Mouse (Mus musculus): Measurements from ENCODE around the gene Fas. TPM values are rescaled to one million over a fixed set of nuclear protein-coding genes. Genes with fewer than 3 reads are reported as not detected.

Fas gene
- polyA plus RNA-seq, 1 experiment from 2014 or later = 1.6 TPM

DNA sequence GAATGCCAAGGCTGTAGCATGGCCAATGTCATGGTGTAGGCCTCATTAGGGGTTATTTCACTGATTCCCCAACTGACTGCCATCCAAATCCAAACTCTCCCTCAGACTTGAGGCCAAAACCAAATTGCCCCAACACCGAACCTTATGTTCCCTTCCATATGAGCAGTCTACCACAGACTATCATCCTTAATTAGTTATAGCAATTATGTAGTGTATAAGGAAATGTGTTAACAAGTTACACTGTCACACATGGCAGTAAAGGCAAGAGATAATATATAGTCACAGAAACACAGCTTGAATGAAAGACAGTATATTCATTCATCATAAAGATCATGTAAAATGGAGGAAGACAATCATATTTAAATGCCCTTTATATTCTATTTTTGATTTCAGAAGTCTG is 17.4 kb upstream of the Fas start:
- Histone ChIP-seq H3K27me3 (replicated peaks; ENCODE audit: control insufficient read depth, insufficient read depth, low read length) (no peaks in the 10 kb centered on the region), H3K4me1 (ENCODE audit: control insufficient read depth, insufficient read depth, low read depth, low read length) (no peaks in the 10 kb centered on the region), H3K4me2 (ENCODE audit: low read length) (no peak overlapping the region), H3K4me3 (ENCODE audit: low read length) (no peak overlapping the region), H3K9me3 (ENCODE audit: control insufficient read depth, low read length) (no peaks in the 10 kb centered on the region), H3K9ac (ENCODE audit: low read depth, low read length) (no peak overlapping the region), H3K36me3 (ENCODE audit: control insufficient read depth, insufficient read depth, low read length) (no peaks in the 10 kb centered on the region), H3K27ac (ENCODE audit: low read depth, low read length) (no peak overlapping the region)
- no peak for ATAC-seq
- 100% methylated on average over 1 of the region's 1 CpGs for WGBS

DNA sequence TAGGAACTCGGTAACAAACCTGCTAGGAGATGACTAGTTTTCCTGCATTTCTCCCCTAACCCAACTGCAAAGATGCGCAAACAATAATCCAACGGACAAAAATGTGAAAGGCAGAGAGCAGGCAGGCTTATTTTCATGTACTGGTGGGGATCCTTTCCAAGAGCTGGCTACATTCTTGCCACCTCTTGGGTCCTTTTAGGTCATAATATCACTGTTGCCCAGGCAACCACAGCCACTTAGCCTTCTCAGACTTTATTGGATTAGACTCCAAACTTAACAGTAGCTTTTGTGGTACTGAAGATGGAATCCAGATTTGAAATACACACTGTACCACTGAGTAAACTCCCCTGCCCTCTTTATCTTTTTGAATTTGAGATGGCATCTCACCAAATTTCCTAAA is 12.4 kb upstream of the Fas start:
- WGBS = 76% methylated on average over 3 of the region's 3 CpGs
- Histone ChIP-seq H3K36me3 (ENCODE audit: control insufficient read depth, insufficient read depth, low read length) (no peaks in the 10 kb centered on the region), H3K27me3 (replicated peaks; ENCODE audit: control insufficient read depth, insufficient read depth, low read length) (no peaks in the 10 kb centered on the region), H3K9ac (ENCODE audit: low read depth, low read length) (no peak overlapping the region), H3K27ac (ENCODE audit: low read depth, low read length) (no peak overlapping the region), H3K9me3 (ENCODE audit: control insufficient read depth, low read length) (no peaks in the 10 kb centered on the region), H3K4me3 (ENCODE audit: low read length) (no peak overlapping the region), H3K4me2 (ENCODE audit: low read length) (no peak overlapping the region), H3K4me1 (ENCODE audit: control insufficient read depth, insufficient read depth, low read depth, low read length) (no peaks in the 10 kb centered on the region)
- ATAC-seq = no peak

DNA sequence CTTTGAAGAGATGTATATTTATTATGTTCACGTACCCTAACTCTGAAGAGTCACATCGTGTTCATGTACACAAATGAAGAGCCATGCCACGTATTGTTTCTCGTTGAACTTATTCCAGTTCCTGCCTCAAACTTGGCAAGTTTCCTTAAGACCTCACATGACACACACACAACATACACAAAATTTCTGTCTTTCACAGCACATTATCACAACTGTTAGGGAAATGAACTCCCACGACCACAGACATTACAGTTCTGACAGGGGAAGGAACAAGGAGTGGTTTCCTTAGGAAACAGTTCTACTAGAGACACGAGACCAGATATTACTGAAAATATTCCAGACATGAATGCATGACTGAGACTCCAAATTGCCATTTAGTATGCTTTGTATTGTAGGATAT is 6.9 kb upstream of the Fas start:
- Histone ChIP-seq H3K4me1 (ENCODE audit: control insufficient read depth, insufficient read depth, low read depth, low read length) (no peaks in the 10 kb centered on the region), H3K9ac (ENCODE audit: low read depth, low read length) (no peak overlapping the region), H3K9me3 (ENCODE audit: control insufficient read depth, low read length) (no peaks in the 10 kb centered on the region), H3K4me3 (ENCODE audit: low read length) (no peak overlapping the region), H3K27ac (ENCODE audit: low read depth, low read length) (no peak overlapping the region), H3K36me3 (ENCODE audit: control insufficient read depth, insufficient read depth, low read length) (no peaks in the 10 kb centered on the region), H3K27me3 (replicated peaks; ENCODE audit: control insufficient read depth, insufficient read depth, low read length) (no peaks in the 10 kb centered on the region), H3K4me2 (ENCODE audit: low read length) (no peak overlapping the region)
- no peak for ATAC-seq
- WGBS = 82% methylated on average over 6 of the region's 6 CpGs

DNA sequence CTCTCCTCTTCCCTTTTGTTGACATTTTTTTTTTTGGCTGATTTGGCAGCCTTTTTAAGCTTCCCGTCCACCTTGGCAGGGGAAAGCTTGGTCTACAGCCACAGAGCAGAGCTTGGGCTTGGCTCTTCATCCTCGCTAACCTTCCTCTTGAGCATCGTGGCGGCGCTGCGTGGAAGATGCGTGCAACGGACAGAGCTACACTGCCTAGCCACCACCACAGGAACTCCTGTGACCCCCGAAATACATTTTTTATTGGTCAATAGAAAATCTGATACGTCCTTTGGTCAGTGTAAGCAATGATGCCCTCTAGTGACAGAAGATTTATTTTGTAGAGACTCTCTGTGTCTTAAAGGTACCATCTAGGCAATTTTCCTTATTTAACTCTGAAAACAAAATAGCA is 6.1 kb upstream of the Fas start:
- Histone ChIP-seq H3K27me3 (replicated peaks; ENCODE audit: control insufficient read depth, insufficient read depth, low read length) (no peaks in the 10 kb centered on the region), H3K4me3 (ENCODE audit: low read length) (no peak overlapping the region), H3K9me3 (ENCODE audit: control insufficient read depth, low read length) (no peaks in the 10 kb centered on the region), H3K36me3 (ENCODE audit: control insufficient read depth, insufficient read depth, low read length) (no peaks in the 10 kb centered on the region), H3K27ac (ENCODE audit: low read depth, low read length) (no peak overlapping the region), H3K4me1 (ENCODE audit: control insufficient read depth, insufficient read depth, low read depth, low read length) (no peaks in the 10 kb centered on the region), H3K9ac (ENCODE audit: low read depth, low read length) (no peak overlapping the region), H3K4me2 (ENCODE audit: low read length) (peak overlapping the region; percentile 31; the same call in 1 of the 2 replicates)
- WGBS = 62% methylated on average over 10 of the region's 10 CpGs
- ATAC-seq = no peak

DNA sequence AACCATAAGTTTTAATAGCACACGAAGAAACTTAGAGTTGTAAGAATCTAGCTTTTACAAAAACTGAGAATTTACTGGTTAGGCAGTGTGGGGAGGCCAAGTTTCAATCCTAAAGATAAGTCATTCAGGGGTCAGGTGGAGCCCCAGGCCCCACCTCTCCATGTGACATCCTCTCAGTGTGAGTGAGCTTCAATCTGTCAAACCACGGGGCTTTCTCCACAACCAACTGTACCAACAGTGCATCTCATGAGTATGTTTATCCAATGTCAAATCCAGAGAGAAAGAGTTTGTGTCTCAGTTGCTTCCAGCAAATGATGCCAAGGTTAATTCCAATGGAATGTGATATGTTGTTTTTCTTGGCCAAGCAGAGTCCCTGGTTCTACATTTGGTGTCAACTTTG is 5.6 kb upstream of the Fas start:
- no peaks in the 10 kb centered on the region for H3K27me3 ChIP-seq (replicated peaks; ENCODE audit: control insufficient read depth, insufficient read depth, low read length)
- H3K4me3 ChIP-seq (ENCODE audit: low read length) = no peak overlapping the region
- no peak overlapping the region for H3K4me2 ChIP-seq (ENCODE audit: low read length)
- no peaks in the 10 kb centered on the region for H3K4me1 ChIP-seq (ENCODE audit: control insufficient read depth, insufficient read depth, low read depth, low read length)
- no peak overlapping the region for H3K9ac ChIP-seq (ENCODE audit: low read depth, low read length)
- H3K27ac ChIP-seq (ENCODE audit: low read depth, low read length) = no peak overlapping the region
- WGBS = 51% methylated on average over 2 of the region's 2 CpGs
- ATAC-seq = no peak
- H3K9me3 ChIP-seq (ENCODE audit: control insufficient read depth, low read length) = no peaks in the 10 kb centered on the region
- no peaks in the 10 kb centered on the region for H3K36me3 ChIP-seq (ENCODE audit: control insufficient read depth, insufficient read depth, low read length)

DNA sequence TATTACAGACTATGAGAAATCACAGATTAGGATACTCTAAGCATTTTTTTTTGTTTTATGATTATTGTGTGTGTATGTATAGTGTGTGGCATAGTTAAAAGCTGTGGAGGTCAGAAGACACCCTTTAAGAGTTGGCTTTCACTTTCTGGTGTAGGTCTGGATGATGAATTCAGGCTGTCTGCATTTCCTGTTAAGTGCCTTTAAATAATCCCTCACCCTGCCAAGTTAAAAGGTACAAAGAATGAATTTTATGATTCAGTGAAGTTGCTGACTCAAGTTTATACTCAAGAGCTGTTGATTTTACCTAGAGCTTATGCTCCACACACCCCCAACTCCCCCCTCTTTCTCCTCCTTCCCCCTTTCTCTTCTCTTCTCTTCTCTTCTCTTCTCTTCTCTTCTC is 3.2 kb upstream of the Fas start:
- Histone ChIP-seq H3K27me3 (replicated peaks; ENCODE audit: control insufficient read depth, insufficient read depth, low read length) (no peaks in the 10 kb centered on the region; the same call in 1 of the 2 replicates), H3K36me3 (ENCODE audit: control insufficient read depth, insufficient read depth, low read length) (no peaks in the 10 kb centered on the region), H3K4me1 (ENCODE audit: control insufficient read depth, insufficient read depth, low read depth, low read length) (peaks cover 4% of the 10 kb centered on the region; the same call in 1 of the 2 replicates), H3K9me3 (ENCODE audit: control insufficient read depth, low read length) (no peaks in the 10 kb centered on the region), H3K4me2 (ENCODE audit: low read length) (no peak overlapping the region), H3K9ac (ENCODE audit: low read depth, low read length) (no peak overlapping the region), H3K4me3 (ENCODE audit: low read length) (no peak overlapping the region), H3K27ac (ENCODE audit: low read depth, low read length) (no peak overlapping the region)
- ATAC-seq = no peak

DNA sequence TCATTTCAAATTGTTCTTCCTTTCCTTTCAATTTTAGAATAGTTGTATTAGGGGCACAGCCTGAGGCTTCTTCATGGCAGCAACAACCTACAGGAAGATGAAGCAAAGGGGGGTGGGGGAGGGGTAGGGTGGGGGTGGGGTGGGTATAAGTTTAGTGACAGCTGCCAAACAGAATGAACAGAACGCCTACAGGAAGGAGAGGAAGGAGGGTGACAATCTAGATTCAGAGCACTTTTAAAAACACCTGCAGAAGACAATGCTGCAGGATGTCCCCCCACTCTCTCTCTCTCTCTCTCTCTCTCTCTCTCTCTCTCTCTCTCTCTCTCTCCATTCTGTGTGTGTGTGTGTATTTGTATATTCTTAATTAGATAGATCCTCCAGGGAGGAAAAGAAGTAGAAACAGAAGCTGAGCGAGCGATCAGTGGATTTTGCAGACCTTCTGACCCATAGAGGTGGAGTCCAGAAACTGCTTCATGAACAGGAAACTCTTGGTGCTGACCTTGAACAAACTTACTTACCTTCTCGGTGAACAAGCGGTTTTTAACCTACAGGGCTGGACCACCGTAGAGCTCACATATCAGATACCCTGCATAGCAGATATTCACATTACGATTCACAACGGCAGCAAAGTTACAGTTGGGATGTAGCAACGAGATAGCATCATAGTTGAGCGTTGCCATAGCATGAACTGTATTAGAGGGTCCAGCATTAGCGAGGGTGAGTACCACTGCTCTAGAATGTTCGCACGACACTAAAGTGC is 2.6 kb upstream of the Fas start:
- no peak overlapping the region for H3K4me2 ChIP-seq (ENCODE audit: low read length)
- H3K4me1 ChIP-seq (ENCODE audit: control insufficient read depth, insufficient read depth, low read depth, low read length) = peaks cover 4% of the 10 kb centered on the region; the same call in 1 of the 2 replicates
- no peaks in the 10 kb centered on the region for H3K9me3 ChIP-seq (ENCODE audit: control insufficient read depth, low read length)
- no peak for ATAC-seq
- H3K9ac ChIP-seq (ENCODE audit: low read depth, low read length) = no peak overlapping the region
- no peak overlapping the region for H3K27ac ChIP-seq (ENCODE audit: low read depth, low read length)
- H3K27me3 ChIP-seq (replicated peaks; ENCODE audit: control insufficient read depth, insufficient read depth, low read length) = no peaks in the 10 kb centered on the region; the same call in 1 of the 2 replicates
- WGBS = 87% methylated on average over 13 of the region's 13 CpGs
- H3K4me3 ChIP-seq (ENCODE audit: low read length) = no peak overlapping the region
- no peaks in the 10 kb centered on the region for H3K36me3 ChIP-seq (ENCODE audit: control insufficient read depth, insufficient read depth, low read length)

DNA sequence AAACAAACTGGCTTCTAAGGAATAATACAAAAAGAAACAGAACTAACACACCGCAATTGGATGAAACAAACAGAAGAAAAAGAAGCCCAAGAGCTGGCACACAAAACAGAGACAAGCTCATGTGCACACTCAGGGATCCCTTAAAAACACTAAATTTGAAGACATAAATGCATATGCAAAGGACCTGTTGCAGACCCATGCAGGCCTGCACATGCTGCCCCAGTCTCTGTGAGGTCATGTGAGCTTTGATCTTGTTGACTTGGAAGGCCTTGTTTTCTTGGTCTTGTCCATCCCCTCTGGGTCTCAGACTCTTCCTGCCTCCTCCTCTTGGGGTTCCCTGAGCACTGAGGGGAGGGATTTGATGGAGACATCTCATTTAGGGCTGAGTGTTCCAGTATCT is 1.8 kb upstream of the Fas start:
- Histone ChIP-seq H3K4me3 (ENCODE audit: low read length) (no peak overlapping the region), H3K27me3 (replicated peaks; ENCODE audit: control insufficient read depth, insufficient read depth, low read length) (no peaks in the 10 kb centered on the region; the same call in 1 of the 2 replicates), H3K4me1 (ENCODE audit: control insufficient read depth, insufficient read depth, low read depth, low read length) (peaks cover 4% of the 10 kb centered on the region; the same call in 1 of the 2 replicates), H3K27ac (ENCODE audit: low read depth, low read length) (no peak overlapping the region), H3K36me3 (ENCODE audit: control insufficient read depth, insufficient read depth, low read length) (no peaks in the 10 kb centered on the region), H3K9me3 (ENCODE audit: control insufficient read depth, low read length) (no peaks in the 10 kb centered on the region), H3K4me2 (ENCODE audit: low read length) (no peak overlapping the region), H3K9ac (ENCODE audit: low read depth, low read length) (no peak overlapping the region)
- no peak for ATAC-seq
- WGBS = 100% methylated on average over 1 of the region's 1 CpGs

DNA sequence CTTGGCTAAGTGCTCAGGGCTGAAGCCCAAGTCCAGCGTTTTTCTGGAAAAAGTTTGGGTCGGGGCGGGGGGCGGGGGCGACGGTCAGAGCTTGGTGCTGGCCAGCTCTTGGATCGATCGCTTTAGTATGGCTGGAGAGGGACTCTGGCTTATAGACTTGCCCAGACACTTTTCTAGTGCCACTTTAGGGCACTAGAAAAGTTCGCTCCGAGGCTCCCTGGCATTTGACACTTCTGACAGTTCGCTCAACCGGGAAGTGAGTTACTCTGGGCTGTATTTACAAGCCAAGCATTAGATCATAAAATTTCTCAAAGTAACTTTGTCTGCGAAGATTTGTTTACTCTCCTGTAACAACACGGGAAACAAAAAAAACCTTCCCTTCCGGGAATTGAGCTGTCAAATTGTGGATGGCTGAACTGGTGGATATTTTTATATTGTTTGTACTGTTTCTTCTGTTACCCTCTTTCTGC is 441 bp downstream of the Fas start:
- Histone ChIP-seq H3K9me3 (ENCODE audit: control insufficient read depth, low read length) (no peaks in the 10 kb centered on the region), H3K9ac (ENCODE audit: low read depth, low read length) (peak overlapping the region; percentile 55), H3K36me3 (ENCODE audit: control insufficient read depth, insufficient read depth, low read length) (no peaks in the 10 kb centered on the region), H3K4me1 (ENCODE audit: control insufficient read depth, insufficient read depth, low read depth, low read length) (peaks cover 4% of the 10 kb centered on the region; the same call in 1 of the 2 replicates), H3K27me3 (replicated peaks; ENCODE audit: control insufficient read depth, insufficient read depth, low read length) (no peaks in the 10 kb centered on the region; the same call in 1 of the 2 replicates), H3K27ac (ENCODE audit: low read depth, low read length) (no peak overlapping the region), H3K4me2 (ENCODE audit: low read length) (peak overlapping the region; percentile 88), H3K4me3 (ENCODE audit: low read length) (peak overlapping the region; percentile 36)
- ATAC-seq = peak; percentile 34; the same call in 1 of the 2 replicates
- WGBS = 18% methylated on average over 15 of the region's 15 CpGs

Measured in hindbrain, embryonic 16.5 days (tissue).